In the genomic region with DNA sequence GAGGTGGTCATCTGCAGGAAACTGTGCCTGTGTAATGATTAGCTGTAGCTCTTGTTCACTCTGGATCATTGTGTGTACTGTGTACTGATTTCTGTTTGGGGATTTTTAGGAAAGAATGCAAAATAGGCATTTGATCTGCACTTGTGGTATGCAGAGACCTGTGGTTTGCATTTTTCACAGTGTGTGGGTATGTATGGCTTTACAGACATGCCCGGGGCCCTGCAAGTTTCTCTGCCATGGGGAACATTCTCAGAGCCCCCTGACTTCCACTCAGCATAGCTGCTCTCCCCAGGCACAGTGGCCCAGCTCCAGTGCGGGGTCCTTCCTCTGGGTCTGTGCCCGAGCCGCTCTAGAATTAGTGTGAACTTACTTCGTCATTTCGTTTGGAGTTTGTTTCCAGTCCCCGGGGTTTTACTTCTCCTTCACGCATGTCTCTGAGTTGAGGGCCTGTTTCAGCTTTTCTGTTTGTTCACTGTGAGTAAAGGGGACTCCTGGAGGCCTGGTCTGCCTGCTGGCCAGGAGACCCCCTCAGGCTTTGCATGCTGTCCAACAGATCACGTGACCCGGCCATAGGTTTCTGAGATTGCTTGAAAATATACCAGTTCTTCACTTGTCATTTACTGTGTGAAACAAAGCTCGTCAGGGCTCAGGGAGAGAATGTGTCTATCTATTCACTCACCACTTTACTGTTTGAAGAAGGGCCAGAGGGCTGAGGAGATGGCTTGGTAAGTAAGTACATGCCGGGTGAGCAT, we compare ENCODE assay signal across 20 mouse cellular contexts. TPM values are rescaled to one million over a fixed set of nuclear protein-coding genes. Genes with fewer than 3 reads are reported as not detected.
"Had no signal": no experiment of that assay in that cellular context is flagged by ENCODE, and none has a peak within 500 bp of the region (broad histone marks: within the 10 kb centered on the region; RNA-seq: fewer than 3 reads in every experiment).

No protein-coding gene starts in this region.

- H3K36me3 ChIP-seq: midbrain, embryonic 12.5 days; neural tube, embryonic 13.5 days had no signal

- DNase-seq: kidney, adult 8-10 months; kidney, postnatal 36 days; layer of hippocampus, adult 9-11 months; layer of hippocampus, postnatal 36 days; lung, adult 2 months; lung, postnatal 36 days; right cerebral cortex, postnatal 14 days had no signal

- ATAC-seq: lung, postnatal 0 days; midbrain, embryonic 16.5 days had no signal

- H3K27ac ChIP-seq: kidney, postnatal 0 days; limb, embryonic 13.5 days; liver, embryonic 15.5 days; midbrain, embryonic 12.5 days; neural tube, embryonic 13.5 days; stomach, postnatal 0 days had no signal

- H3K4me2 ChIP-seq: limb, embryonic 13.5 days; liver, embryonic 11.5 days; liver, embryonic 15.5 days; midbrain, embryonic 12.5 days; neural tube, embryonic 13.5 days had no signal

- H3K27me3 ChIP-seq: limb, embryonic 13.5 days; liver, embryonic 15.5 days; midbrain, embryonic 12.5 days; neural tube, embryonic 13.5 days had no signal

- H3K9me3 ChIP-seq: liver, embryonic 15.5 days; midbrain, embryonic 12.5 days; neural tube, embryonic 13.5 days had no signal

- H3K9ac ChIP-seq: limb, embryonic 13.5 days; liver, embryonic 15.5 days; midbrain, embryonic 12.5 days; neural tube, embryonic 13.5 days had no signal

- H3K4me1 ChIP-seq: liver, embryonic 15.5 days; megakaryocyte, embryonic 14.5 days; midbrain, embryonic 12.5 days; neural tube, embryonic 13.5 days had no signal

- H3K4me3 ChIP-seq: limb, embryonic 13.5 days; liver, embryonic 15.5 days; megakaryocyte, embryonic 14.5 days; midbrain, embryonic 12.5 days; neural tube, embryonic 13.5 days had no signal

RNA-seq across cellular contexts. Expression of a gene that starts 24.2 kb away (rescaled TPM):
- total RNA-seq: layer of hippocampus, adult 18-20 months; layer of hippocampus, postnatal 36 days; left cerebral cortex, adult 8-10 months; left cerebral cortex, postnatal 25 days had no signal
- polyA plus RNA-seq: kidney, postnatal 0 days; liver, embryonic 15.5 days; lung, adult 2 months; lung, postnatal 0 days; midbrain, embryonic 12.5 days; midbrain, embryonic 16.5 days; neural tube, embryonic 13.5 days; stomach, postnatal 0 days had no signal
